Mouse (Mus musculus) frontal cortex, postnatal 36 days (tissue): ENCODE measurements at regions not wholly inside any gene's neighbourhood (a gene's known extent, or its start where the extent isn't known, plus 50 kb on each side); places are given as distances from the start of the nearest gene placed in this dataset.
A peak's percentile ranks its signal among the peaks of the same experiment; 100 is the strongest.

Experiments
- DNase-seq, 2 experiments: peaks; one replicate each; pipeline ENCODE4 v3.0.0; 2022; ENCODE audit warnings: low spot score in 2 of 2

DNA sequence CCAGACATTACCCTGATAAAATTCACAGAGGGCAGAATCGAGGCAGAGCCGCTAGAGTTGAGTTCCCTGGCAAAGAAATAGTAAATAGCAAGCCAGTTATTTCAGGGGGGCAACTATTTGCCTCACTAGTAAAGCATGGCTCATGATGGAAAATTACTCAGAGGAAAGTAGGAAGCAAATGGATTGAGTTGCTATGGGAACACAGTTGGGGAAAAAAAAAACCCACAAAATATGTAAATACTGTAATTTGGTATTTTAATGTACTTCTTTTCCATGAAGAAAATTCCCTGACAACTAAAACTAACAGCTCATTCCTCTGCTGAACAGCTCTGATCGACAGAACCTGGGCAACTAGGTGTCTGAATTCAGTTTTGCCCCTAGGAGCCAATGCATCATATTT lies 296.2 kb upstream of the Slc30a5 start:
- DNase-seq = peak in 1 of 2 experiments; percentile 43

DNA sequence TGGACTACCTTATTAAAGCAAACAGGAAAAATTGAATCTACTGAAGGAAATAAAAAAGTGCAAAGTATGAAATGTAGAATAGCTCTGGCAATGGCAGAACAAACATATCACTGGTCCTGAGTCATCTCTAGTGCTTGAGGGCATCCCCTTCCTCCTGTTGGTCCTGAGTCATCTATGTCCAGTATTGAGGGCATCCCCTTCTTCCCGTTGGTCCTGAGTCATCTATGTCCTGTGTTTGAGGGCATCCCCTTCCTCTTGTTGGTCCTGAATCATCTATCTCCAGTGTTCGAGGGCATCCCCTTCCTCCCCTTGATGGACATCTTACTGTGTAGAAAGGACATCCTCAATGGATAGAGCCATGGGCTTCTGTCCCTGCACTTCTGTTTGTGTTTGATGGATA lies 294.6 kb upstream of the Slc30a5 start:
- DNase-seq = no peak

DNA sequence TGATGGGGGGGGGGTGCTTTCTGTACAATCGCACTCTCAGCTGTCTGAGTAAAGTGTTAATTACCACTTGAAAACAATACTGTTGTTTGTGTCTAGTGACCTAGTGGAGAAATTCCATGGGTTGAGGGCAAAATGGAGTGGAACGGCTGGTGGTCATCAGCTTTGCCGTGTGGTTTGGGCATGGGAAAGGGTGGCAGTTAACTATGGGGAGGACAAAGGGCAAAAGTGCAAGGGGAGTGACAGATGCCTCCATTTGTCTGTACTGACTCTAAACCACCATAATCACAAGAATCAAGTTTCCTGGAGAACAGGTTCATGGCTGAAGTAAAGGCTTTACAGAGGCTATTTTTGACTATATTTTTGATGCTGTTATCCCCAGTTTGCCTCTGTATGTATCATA lies 294.0 kb upstream of the Slc30a5 start:
- no peak for DNase-seq

DNA sequence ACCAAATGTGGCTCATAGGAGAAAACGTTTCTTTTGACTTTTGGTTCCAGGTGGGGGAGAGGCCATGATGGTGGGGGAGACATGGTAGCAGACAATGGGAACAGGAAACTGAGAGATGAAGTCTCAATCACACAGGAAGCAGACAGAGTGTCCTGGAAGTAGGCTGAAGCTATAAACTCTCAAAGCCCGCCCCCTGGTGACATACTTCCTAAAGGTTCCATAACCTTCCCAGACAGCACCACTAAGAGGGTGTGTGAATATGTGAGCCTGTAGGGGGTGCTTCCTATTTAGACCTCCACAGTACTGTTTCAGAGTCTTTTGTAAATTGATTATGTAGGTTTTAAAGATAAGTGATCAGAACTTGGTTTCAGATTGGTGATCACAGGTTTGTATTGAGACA lies 284.1 kb upstream of the Slc30a5 start:
- no peak for DNase-seq

DNA sequence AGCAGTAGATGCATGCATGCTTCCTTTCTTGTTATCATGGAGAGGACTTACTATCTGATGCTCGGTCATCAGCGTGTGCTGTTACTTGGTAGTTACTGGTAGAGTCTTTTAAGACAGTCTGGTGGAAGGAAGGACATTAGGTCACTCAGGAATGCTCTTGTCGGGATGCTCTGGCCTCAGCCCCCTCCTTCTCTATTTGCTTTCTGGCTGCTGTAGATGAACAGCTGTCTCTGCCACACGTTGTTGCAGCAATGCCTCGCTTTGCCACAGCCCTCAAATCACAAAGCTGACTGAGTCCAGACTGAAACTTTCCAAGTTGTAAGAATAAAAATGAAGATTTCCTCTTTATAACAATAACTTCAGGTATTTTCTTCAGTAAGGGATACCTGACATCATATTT lies 282.1 kb upstream of the Slc30a5 start:
- no peak for DNase-seq

DNA sequence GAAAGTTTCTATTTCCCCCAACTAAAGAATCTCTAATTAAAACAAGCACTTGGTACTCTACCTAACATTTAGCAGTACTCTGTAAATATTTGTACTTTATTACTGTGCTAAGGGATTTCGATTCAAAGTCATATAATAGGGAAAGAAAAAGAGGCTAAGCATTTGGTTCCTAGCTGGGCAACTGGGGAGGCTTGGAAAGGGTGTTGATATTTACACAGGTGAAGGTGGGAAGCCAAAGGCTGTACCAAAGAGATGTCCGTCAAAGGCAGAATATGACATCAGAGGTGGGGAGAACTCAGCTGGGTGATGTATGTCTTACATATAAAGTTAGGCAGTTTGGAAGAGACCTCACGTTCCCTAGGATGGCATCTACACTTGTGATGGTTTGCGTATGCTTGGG lies 278.9 kb upstream of the Slc30a5 start:
- DNase-seq = no peak

DNA sequence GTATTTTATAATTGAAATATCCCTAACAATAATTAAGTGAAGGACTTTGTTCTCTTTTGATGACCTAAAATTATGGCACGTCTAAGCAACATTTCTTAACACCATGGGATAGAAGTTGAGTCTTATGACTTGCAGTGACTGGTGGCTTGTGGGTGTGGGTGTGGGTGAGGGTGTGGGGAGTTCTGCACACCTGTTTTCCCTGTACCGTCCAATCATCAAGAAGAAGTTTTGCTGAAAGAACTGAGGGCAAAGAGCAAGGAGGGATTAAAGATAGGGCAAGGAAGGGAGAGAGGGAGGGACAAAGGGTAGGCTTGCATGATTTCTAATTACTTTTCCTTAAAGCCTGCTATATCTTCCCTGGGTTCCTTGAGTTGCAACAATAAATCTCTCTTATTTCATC lies 278.5 kb upstream of the Slc30a5 start:
- no peak for DNase-seq

DNA sequence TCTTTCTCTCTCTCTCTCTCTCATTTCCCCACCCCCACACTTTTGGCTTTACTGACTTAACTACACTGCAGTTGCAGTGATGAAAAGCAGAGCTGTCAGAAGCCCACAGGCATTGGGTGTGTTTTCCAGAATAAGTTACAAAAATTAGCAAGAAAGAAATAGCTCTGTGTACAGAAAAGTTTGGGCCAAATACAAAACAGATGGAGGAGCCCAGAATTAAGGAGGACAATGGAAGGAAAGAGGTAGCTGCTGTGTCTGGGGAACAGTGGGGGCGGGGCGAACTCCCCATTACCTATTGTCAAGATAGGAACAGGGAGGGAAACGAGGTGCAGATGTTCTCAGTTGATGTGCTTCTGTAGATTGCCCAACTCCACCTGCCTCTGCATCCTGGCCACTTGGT lies 267.4 kb upstream of the Slc30a5 start:
- no peak for DNase-seq

DNA sequence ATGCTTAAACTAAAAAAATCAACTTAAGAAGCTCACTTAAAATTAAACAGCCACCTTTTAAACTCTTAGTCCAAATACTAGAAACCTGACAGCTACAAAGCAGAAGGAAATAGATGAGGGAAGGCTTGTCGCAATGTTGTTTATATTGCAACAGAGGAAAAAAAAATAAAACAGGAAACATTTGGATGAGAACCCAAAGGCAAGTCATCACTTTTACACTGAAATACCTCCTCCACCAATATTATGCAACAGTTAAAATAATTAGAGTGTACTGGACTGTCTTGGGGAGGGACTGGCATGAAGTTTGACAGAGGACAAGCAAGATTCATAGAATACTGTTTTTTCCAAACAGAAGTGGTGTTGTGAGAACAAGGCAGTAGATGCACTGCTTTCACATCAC lies 263.6 kb upstream of the Slc30a5 start:
- DNase-seq = no peak

DNA sequence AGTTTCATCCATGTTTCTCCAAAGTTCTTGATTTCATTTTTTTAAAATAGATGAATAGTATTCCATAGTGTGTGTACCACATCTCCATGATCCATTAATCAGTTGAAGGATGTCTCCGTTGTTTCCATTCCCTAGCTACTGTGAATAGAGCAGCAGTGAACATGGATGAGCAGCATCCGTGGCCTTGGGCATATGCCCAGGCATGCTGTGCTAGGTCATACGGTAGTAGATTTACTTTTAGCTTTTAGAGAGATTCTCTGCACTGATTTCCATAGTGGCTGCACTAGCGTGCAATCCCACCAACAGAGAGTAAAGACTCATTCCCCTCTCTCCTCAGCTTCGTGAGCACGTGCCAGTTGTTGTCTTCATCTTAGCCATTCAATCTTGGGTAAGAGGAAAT lies 263.0 kb upstream of the Slc30a5 start:
- DNase-seq = no peak

DNA sequence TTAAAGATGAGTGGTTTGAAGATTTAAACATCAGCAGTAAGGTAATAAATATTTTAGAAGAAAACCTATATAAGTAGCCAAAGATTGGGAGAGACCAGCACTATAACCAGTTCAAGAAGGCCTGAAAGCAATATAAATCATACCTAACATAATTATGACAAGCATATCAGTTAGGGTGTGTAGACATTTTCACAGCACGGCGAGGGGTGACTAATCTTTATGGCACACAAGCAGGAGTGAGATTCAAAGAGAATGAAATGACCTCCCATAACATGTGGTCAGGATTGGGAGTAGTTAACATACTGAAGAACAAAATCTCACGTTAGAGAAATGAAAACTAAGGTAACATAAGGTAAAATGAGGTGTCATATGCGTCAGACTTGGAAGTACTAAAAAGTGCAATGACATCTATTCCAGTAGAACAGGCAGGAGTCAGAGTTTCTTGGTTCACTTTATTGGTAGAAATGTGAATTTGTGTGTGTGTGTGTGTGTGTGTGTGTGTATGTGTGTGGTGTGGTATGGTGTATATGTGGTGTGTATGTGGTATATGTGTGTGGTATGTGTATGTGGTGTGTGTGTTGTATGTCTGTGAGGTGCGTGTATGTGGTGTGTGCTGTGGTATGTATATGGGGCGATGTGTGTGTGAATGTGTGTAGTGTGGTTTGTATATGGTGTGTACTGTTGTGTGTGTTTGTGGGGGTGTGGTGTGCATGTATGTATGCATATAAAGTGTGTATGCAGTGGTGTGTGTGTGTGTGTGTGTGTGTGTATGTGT lies 262.0 kb upstream of the Slc30a5 start:
- no peak for DNase-seq

DNA sequence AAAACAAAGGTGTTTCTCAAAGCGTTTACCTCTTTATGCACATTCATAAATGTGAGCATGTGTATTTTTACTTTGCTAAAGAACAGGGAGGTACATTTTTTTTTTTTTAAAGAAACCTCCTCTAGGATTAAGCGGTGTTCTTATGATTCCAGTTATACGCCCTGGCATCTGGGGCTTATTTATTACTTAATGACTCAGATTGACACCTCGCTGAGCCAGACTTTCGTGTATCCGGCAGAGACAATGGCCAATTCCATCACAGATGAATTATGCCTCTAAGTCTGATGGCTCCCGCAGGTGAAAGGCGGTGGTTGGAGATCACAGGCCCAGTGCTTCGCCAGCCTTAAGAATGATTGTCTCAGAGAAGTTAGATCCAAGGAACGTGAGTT lies 259.5 kb upstream of the Slc30a5 start:
- no peak for DNase-seq

DNA sequence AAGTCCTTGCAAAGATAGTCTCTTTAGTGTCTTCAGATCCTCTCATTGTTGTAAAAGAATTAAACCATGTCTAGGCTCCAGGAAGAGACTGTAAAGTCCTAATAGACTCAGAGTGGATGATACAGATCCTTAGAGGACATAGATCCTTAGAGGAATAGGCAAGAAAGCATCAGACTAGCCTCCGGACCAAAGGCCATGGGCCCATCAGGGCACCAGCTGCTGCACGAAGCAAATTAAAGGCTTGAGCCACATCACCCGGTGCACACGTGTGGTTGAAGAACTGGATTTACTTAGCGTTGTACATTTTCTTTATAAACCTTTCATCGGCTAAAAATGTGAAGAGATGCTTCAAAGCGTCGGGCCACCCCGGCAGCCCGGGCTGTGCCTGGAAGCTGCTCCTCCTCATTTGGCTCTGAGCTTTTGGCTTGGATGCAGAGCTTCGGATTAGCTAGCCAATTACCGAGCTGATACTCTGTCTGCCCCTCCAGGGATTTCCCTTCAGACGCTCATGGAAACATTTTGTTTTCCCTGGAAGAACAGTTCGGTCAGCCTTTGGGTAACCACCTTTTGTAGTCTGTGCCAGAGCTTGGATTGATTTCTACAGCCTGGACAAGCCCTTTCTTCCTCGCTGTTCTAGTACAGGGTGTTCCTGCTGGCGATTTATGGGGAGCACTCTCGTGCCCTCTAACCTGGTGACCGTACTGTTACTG lies 259.0 kb upstream of the Slc30a5 start:
- DNase-seq = peak; percentile 35 to 41

DNA sequence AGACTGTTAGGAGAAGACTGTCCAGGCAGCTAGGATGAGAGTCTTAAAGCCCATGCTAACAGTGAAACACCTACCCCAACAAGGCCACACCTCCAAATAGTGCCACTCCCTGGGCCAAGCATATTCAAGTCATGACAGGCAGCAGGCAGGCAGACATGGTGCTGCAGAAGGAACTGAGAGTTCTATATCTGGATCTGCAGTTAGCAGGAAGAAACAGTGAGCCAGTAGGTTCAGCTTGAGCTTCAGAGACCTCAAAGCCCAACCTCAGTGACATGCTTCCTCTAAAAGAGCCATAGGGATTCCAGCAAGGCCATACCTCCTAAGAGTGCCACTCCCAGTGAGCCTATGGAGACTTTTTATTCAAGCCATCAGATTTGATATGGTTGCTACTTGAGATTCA lies 252.0 kb upstream of the Slc30a5 start:
- DNase-seq = no peak

DNA sequence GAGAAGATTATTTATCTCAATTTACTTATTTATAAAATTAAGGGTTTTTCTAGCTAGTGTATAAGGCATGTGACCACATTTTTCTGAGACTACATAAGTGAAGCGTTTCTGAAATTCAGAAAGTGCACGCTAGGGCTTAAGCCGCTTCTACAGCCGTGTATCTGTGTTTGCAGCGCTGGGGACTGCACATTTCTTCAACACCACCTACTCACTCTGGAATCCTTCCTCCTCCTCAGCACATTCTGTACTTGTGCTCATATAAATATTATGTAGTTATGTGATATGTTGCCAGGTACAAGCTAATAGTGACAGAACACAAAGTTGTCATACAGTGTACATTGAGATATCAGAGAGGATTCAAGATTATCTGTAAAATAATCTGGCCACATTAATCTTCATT lies 251.0 kb upstream of the Slc30a5 start:
- no peak for DNase-seq

DNA sequence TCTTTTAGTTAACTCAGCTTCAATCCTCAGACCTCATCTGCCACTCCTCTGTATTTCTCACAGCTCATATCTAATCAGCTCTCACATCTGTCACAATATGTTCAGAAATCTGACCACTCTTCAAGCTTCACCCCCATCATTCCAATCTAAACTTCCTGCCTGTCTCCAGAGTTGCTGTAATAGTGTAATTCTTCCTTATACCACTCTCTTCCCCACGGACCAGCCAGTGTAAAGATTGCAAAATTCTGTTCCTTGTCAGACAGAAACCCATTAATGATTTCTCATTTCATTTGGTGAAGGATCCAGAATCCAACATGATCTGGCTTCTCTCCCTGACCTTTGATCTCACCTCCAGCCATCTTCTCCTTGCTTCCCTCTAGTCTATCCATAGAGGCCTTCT lies 250.2 kb upstream of the Slc30a5 start:
- no peak for DNase-seq

DNA sequence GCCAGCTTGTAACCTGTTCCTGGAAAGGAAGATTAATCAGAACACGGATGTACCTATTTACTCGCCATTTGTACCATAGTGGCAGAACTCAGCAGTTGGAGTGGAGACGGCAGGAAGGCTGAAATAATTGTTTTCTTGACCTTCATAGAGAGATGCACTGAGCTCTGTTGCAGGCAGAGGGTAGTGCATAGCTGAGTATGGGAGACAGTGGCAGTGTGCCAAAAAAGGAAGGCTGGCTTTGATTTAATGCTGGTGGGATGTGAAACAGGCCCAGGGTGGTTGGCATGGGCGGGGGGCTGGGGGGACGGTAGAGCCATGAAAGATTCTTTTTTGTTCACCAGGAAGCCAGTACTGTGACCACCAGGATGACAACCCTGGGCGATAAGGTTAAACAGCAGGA lies 235.3 kb upstream of the Slc30a5 start:
- no peak for DNase-seq

DNA sequence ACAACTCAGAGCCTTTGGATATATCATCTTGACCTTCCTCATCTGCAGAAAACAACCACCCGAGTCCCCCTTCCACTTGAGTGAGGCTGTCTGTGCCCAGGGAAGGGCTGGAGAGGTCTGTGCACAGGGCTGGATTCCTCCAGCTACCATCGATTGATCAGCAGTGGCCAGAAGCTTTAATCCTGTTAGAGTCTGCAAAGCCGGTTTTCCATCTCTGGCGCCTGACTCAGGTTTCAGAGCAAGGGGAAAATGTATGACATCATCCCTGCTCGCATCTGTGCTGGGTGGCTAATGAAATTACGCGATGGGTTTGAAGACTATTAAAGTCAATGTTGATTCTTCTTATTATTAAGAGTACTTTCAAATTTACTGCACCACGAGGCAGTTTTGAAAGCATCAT lies 229.4 kb upstream of the Slc30a5 start:
- no peak for DNase-seq

DNA sequence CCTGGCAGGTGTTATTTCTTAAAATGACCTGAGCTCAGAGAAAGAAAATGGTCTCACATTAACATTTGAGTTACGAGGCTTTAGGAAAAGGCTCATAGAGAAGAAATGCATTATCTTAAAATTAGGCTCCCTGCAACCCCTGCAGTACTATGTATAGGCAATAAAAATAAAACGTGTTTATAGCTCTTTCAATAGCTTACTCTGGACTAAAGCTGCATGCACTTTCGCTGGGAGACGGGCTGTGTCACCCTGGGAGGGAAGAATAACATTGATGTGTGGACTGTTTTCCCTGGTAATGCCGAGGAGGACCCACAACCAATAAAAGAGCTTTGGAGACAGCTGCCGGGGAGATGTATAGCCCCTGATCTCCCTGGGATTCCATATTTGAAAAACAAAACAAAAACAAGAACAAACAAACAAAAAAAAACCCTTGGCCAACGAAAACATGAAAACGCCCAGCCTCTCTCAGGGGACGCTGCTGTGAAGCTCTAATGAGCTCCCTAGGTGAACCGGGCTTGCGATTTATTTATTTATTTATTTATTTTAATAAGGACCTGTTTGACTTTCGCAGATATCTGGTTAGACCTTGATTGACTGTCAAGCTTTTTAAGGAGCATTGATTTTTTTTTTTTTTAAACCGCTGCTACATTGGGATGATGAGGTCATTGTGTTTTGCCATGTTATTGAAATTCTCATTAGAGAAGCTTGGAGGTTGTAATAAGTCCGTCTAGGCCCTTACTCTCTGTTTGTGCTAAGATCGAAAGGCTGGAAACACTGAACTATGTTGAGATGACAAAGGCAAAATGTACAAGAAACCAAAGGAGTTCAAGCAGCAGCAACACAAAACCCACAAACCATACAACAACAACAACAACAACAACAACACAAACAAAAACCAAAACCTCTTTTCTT lies 228.3 kb upstream of the Slc30a5 start:
- DNase-seq = no peak

DNA sequence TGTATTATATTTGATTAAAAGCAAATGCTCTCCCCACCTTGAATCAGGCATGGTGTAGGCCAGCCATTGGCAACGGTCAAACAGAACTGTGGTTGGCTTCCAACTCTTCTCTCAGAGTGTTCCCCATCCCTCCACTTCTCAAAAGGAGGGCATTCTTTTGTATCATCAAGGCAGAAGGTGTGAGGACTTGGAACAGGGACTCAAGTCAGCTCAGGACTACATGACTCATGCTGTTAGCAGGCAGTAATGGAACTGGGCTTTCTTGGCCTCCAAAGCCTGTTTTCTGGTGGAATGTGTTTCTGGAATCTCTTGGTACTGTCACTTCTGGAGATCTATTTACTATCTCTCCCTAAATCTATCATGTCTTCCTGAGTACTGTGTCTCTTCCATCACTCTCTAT lies 216.3 kb upstream of the Slc30a5 start:
- no peak for DNase-seq

DNA sequence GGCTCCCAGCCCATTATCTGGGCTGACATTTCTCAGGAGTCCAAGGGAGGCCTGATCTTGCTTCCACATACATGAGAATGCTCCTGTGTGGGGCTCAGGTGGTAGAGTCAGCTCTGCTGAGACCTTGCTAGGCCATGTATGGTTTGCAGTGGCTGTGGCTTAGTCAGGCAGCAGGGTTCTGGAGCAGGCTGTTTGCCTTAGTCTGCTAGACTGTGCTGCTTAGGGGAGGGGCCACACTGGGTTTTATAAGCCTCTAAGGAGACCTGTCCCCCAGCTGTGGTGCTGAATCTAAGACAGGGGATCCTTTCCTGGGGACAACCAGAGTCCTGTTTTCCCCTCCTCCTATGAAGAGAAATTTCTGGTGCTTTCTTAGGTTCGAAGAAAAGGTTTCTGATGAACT lies 199.4 kb upstream of the Slc30a5 start:
- no peak for DNase-seq

DNA sequence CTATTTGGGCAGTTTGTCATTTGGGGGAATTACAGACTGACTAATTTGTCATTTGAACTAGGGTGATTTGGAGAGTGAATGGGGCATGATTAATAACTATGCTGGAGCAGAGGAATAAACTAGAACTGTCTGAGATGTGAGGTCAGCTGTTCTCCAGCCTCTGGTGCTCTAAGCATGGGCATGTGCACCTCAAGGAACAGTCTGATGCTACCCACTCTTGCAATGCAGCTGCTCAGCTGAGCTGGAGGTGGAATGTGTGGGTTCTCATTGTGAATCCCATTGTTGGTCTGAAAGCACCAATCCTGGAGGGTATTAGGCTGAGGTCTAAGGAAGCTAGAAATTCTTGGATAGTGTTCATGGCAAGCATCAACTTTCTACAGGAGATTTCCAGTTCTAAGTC lies 192.8 kb upstream of the Slc30a5 start:
- DNase-seq = no peak

DNA sequence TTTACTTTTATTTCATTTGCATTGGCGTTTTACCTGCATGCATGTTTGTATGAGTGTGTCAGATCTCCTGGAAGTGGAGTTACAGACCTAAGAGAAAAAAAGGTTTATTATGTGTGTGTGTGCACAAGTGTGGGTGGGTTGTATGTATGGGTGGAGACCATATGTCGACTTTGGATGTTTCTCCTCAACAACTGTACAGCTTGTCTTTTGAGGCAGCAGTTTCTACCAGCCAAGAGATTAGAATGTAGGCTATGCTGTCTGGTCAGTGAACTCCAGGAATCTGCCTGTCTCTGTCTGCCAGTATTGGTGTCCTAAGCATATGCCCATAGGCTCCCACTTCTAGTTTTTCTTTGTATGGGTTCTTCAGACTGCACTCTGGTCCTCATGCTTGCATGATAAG lies 192.3 kb upstream of the Slc30a5 start:
- DNase-seq = peak; percentile 7 to 35
